Comparison of ENCODE assay signal across 19 mouse cellular contexts in the genomic region with DNA sequence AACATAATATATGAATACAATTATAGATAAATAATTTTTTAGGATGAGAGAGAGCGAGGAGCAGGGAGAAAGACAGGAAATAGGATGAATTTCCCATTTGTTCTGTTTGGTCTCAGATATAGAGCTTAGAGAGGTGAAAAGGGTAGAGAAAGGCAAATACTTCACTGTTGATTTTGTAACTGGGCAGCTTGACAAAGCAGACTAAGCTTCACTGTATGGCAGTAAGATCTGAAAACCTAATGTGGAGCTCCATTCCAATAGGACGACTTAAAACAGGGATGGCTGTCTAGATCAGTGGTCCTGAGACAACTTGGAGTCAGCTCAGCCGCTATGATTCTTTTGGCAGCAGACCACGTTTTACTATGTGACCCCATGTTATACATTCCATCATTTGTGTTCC.
DNase-seq lines count a peak whose midpoint lies in the region; ATAC-seq and TF ChIP-seq lines count a peak whose summit lies in the region.
"Had no signal": no experiment of that assay in that cellular context is flagged by ENCODE, and none has a peak within 500 bp of the region (broad histone marks: within the 10 kb centered on the region; RNA-seq: fewer than 3 reads in every experiment).

No protein-coding gene starts in this region.

- TF ChIP-seq POLR2A in heart, adult 2 months (IDR thresholded peaks at IDR 0.05; ENCODE audit: insufficient read depth, low read depth, low read length): no peak

- H3K4me2 ChIP-seq in midbrain, embryonic 16.5 days (ENCODE audit: low read length): no peak overlapping the region
- no peak overlapping the region for H3K4me2 ChIP-seq in liver, embryonic 16.5 days (ENCODE audit: low read depth, low read length)
- H3K4me2 ChIP-seq: hindbrain, embryonic 12.5 days had no signal

- no peak for ATAC-seq in midbrain, embryonic 16.5 days
- peak; percentile 47; the same call in 1 of the 2 replicates for ATAC-seq in liver, embryonic 16.5 days (ENCODE audit: low read depth)
- ATAC-seq in activated CD4-positive, CD25-positive, alpha-beta regulatory T cell, adult 4 months: no peak
- ATAC-seq: forebrain, embryonic 16.5 days; hindbrain, postnatal 0 days had no signal

- no peaks in the 10 kb centered on the region for H3K27me3 ChIP-seq in heart, adult 2 months (ENCODE audit: control insufficient read depth, insufficient read depth, low read length)
- peaks cover 31% of the 10 kb centered on the region; the same call in 1 of the 2 replicates for H3K27me3 ChIP-seq in midbrain, embryonic 10.5 days (ENCODE audit: low read depth, poor library complexity, severe bottlenecking)
- no peaks in the 10 kb centered on the region for H3K27me3 ChIP-seq in midbrain, embryonic 16.5 days (ENCODE audit: control insufficient read depth, insufficient read depth, low read depth, low read length)
- H3K27me3 ChIP-seq in liver, embryonic 16.5 days (ENCODE audit: control insufficient read depth, insufficient read depth, low read depth, low read length): no peaks in the 10 kb centered on the region
- H3K27me3 ChIP-seq: CH12.LX had no signal

- 54% methylated on average over 4 of the region's 4 CpGs for WGBS in heart, adult 2 months
- 86% methylated on average over 4 of the region's 4 CpGs for WGBS in midbrain, embryonic 10.5 days
- 80% methylated on average over 4 of the region's 4 CpGs for WGBS in midbrain, embryonic 16.5 days
- WGBS in liver, embryonic 16.5 days (ENCODE audit: insufficient replicate concordance): 35% methylated on average over 4 of the region's 4 CpGs

- no peak overlapping the region for H3K27ac ChIP-seq in heart, adult 2 months
- peak overlapping the region; percentile 35; the same call in 1 of the 2 replicates for H3K27ac ChIP-seq in midbrain, embryonic 10.5 days (replicated peaks)
- H3K27ac ChIP-seq in midbrain, embryonic 16.5 days (ENCODE audit: low read length): no peak overlapping the region
- H3K27ac ChIP-seq in liver, embryonic 16.5 days (ENCODE audit: low read length): no peak overlapping the region
- H3K27ac ChIP-seq: hindbrain, embryonic 12.5 days; hindbrain, postnatal 0 days had no signal

- no peaks in the 10 kb centered on the region for H3K36me3 ChIP-seq in heart, adult 2 months (ENCODE audit: control insufficient read depth, insufficient read depth, low read length)
- H3K36me3 ChIP-seq in midbrain, embryonic 10.5 days: no peaks in the 10 kb centered on the region
- no peaks in the 10 kb centered on the region for H3K36me3 ChIP-seq in midbrain, embryonic 16.5 days (ENCODE audit: control insufficient read depth, insufficient read depth, low read length)
- H3K36me3 ChIP-seq in liver, embryonic 16.5 days (ENCODE audit: control insufficient read depth, insufficient read depth): no peaks in the 10 kb centered on the region
- H3K36me3 ChIP-seq: hindbrain, embryonic 12.5 days had no signal

- no peaks in the 10 kb centered on the region for H3K79me2 ChIP-seq in heart, adult 2 months (replicated peaks; ENCODE audit: control insufficient read depth, insufficient read depth, low read length)

- intact Hi-C loops in heart, adult 2 months (cut with DNase I): no loop called here

- H3K9me3 ChIP-seq in midbrain, embryonic 10.5 days (replicated peaks): no peaks in the 10 kb centered on the region
- H3K9me3 ChIP-seq in midbrain, embryonic 16.5 days (replicated peaks; ENCODE audit: control insufficient read depth, low read length, poor library complexity, severe bottlenecking): no peaks in the 10 kb centered on the region
- no peaks in the 10 kb centered on the region for H3K9me3 ChIP-seq in liver, embryonic 16.5 days (replicated peaks; ENCODE audit: control insufficient read depth, low read length)
- H3K9me3 ChIP-seq: hindbrain, embryonic 12.5 days had no signal

- H3K4me1 ChIP-seq in heart, adult 2 months (ENCODE audit: control insufficient read depth, insufficient read depth, low read length): no peaks in the 10 kb centered on the region
- peaks cover 41% of the 10 kb centered on the region for H3K4me1 ChIP-seq in midbrain, embryonic 10.5 days
- no peaks in the 10 kb centered on the region for H3K4me1 ChIP-seq in midbrain, embryonic 16.5 days (ENCODE audit: control insufficient read depth, insufficient read depth, low read length)
- H3K4me1 ChIP-seq in liver, embryonic 16.5 days (ENCODE audit: control insufficient read depth, low read depth, low read length): no peaks in the 10 kb centered on the region; the same call in none of the 2 replicates

- DNase-seq in heart, adult 11 months: peak; percentile 58
- DNase-seq in heart, adult 2 months: no peak
- DNase-seq in midbrain, embryonic 10.5 days (ENCODE audit: low spot score): no peak
- DNase-seq in NIH3T3 (ENCODE audit: low read depth): peak; percentile 44
- DNase-seq in spleen, adult 12 weeks (ENCODE audit: low spot score): no peak
- DNase-seq: adrenal gland, postnatal 10 days; cerebellum, adult 11-12 months; cerebellum, adult 9-10 months; cerebellum, postnatal 36 days; gastrocnemius, postnatal 10 days; heart, postnatal 10 days; heart, postnatal 4 days had no signal

- no peak for TF ChIP-seq EP300 in heart, adult 2 months (IDR thresholded peaks at IDR 0.05; ENCODE audit: insufficient read depth, low read depth, low read length)

- no peak for TF ChIP-seq CTCF in heart, adult 2 months (IDR thresholded peaks at IDR 0.05)

- H3K4me3 ChIP-seq in heart, adult 2 months: no peak overlapping the region
- no peak overlapping the region for H3K4me3 ChIP-seq in midbrain, embryonic 10.5 days
- H3K4me3 ChIP-seq in midbrain, embryonic 16.5 days (ENCODE audit: low read depth, low read length): no peak overlapping the region
- no peak overlapping the region for H3K4me3 ChIP-seq in liver, embryonic 16.5 days (ENCODE audit: low read depth, low read length)
- H3K4me3 ChIP-seq: hindbrain, embryonic 12.5 days had no signal

- no peak overlapping the region for H3K9ac ChIP-seq in heart, adult 2 months (ENCODE audit: low read depth, low read length)
- H3K9ac ChIP-seq in midbrain, embryonic 16.5 days (ENCODE audit: low read depth, low read length): no peak overlapping the region
- H3K9ac ChIP-seq in liver, embryonic 16.5 days (ENCODE audit: low read depth, low read length): no peak overlapping the region
- H3K9ac ChIP-seq: hindbrain, embryonic 12.5 days had no signal

Comparison
In these comparisons a context has a peak if more than half of its experiments do, and no peak if none do; other contexts are left out.
1. DNase-seq: peak in heart, adult 11 months (single experiment) and NIH3T3 (single experiment); none in heart, adult 2 months (0 of 2), midbrain, embryonic 10.5 days (single experiment) and spleen, adult 12 weeks (single experiment).